Mouse (Mus musculus) frontal cortex, postnatal 10 days (tissue): ENCODE results near the gene Eri3.
A peak's percentile ranks its signal among the peaks of the same experiment; 100 is the strongest.

ENCODE experiments used
- DNase-seq, 2 experiments: peaks; one replicate each; pipeline ENCODE4 v3.0.0; 2022; ENCODE audit warnings: low spot score in 2 of 2, mixed read lengths in 1 of 2

Eri3 gene

GRCm38 (mm10) chr4:117658582-117659444, 108.6 kb downstream of the Eri3 start:
- no peak for DNase-seq

GRCm38 (mm10) chr4:117660001-117660400, 109.8 kb downstream of the Eri3 start:
- DNase-seq = no peak

GRCm38 (mm10) chr4:117664411-117665137, 114.4 kb downstream of the Eri3 start:
- no peak for DNase-seq

- DNase-seq = no peak
Observed at GRCm38 (mm10) chr4:117665531-117665930, 115.4 kb downstream of the Eri3 start.

- no peak for DNase-seq
Observed at GRCm38 (mm10) chr4:117666054-117666453, 115.9 kb downstream of the Eri3 start.

GRCm38 (mm10) chr4:117669874-117670273, 119.7 kb downstream of the Eri3 start:
- no peak for DNase-seq

GRCm38 (mm10) chr4:117672042-117672441, 121.9 kb downstream of the Eri3 start:
- DNase-seq = no peak

GRCm38 (mm10) chr4:117673901-117674300, 123.7 kb downstream of the Eri3 start:
- no peak for DNase-seq

GRCm38 (mm10) chr4:117676903-117677302, 126.7 kb downstream of the Eri3 start:
- DNase-seq = peak; percentile 51 to 82

GRCm38 (mm10) chr4:117680963-117681362, 130.8 kb downstream of the Eri3 start:
- no peak for DNase-seq

- peak; percentile 66 to 80 for DNase-seq
Observed at GRCm38 (mm10) chr4:117681931-117682461, 131.8 kb downstream of the Eri3 start, which contains the start of gene Dmap1. Dmap1 (minus strand) TSS chr4:117682273.

- no peak for DNase-seq
Observed at GRCm38 (mm10) chr4:117682463-117682862, 132.3 kb downstream of the Eri3 start.

- no peak for DNase-seq
Observed at GRCm38 (mm10) chr4:117683048-117683768, 133.0 kb downstream of the Eri3 start.

- DNase-seq = no peak
Observed at GRCm38 (mm10) chr4:117686354-117686753, 136.2 kb downstream of the Eri3 start.

GRCm38 (mm10) chr4:117705361-117705760, 155.2 kb downstream of the Eri3 start:
- peak in 1 of 2 experiments; percentile 50 for DNase-seq

- no peak for DNase-seq
Observed at GRCm38 (mm10) chr4:117708780-117709550, 158.8 kb downstream of the Eri3 start.

GRCm38 (mm10) chr4:117712314-117712713, 162.1 kb downstream of the Eri3 start:
- no peak for DNase-seq

- no peak for DNase-seq
Observed at GRCm38 (mm10) chr4:117713303-117714098, 163.3 kb downstream of the Eri3 start.
